Mouse (Mus musculus) lung, adult 2 months (tissue): ENCODE data around the gene Ptprr.

Source experiments
- CTCF ChIP-seq: fragments of 200-500 bp; IDR thresholded peaks from 2 replicates; pipeline ENCODE4 v1.5.1; 2011; ENCODE audit warnings: mild to moderate bottlenecking, low read length, control low read depth; ENCODE audit not compliant: insufficient read depth
- POLR2A ChIP-seq: fragments of 200-500 bp; IDR thresholded peaks from 2 replicates; pipeline ENCODE4 v1.6.1; 2011; ENCODE audit warnings: low read depth, mild to moderate bottlenecking, control low read depth, low read length, borderline replicate concordance; ENCODE audit errors: extremely low read depth

- TF ChIP-seq CTCF (no peak), POLR2A (no peak)
Measured at GRCm38 (mm10) chr10:116191724-116192123, 173.7 kb downstream of the Ptprr start.
